Mouse (Mus musculus): ENCODE measurements around the gene Slc4a11. TPM values are rescaled to one million over a fixed set of nuclear protein-coding genes. Genes with fewer than 3 reads are reported as not detected.

Gene Slc4a11
- polyA plus RNA-seq, 2 experiments: 2.0 to 3.4 TPM

DNA sequence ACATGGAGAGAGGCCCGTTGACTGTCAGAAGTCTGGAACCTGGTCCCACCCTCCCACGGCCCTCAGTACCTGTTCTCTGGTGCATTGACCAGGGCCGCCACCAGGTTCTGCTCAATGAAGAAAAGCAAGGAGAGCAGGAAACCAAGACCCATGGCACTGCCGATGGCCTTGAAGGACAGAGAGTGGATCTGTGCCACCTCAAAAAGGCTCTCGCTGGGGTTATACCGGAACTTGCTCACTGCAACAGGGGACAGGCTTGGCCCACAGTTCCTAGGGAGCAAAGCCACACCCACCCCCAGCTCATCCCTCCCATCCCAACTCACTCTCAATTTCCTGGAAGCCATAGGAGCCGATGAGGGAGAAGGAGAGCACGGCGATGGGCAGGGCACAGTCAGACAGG, 11.9 kb downstream of the Slc4a11 start:
- no peaks in the 10 kb centered on the region for H3K27me3 ChIP-seq (ENCODE audit: control insufficient read depth, insufficient read depth, low read length)
- no peak overlapping the region for H3K9ac ChIP-seq (ENCODE audit: low read depth, low read length, severe bottlenecking)
- ATAC-seq (ENCODE audit: low FRiP score, low read depth) (no peak), DNase-seq (ENCODE audit: low spot score) (no peak)
- no peaks in the 10 kb centered on the region for H3K4me1 ChIP-seq (ENCODE audit: control insufficient read depth, insufficient read depth, low read length)
- 82% methylated on average over 9 of the region's 9 CpGs for WGBS
- no peak for TF ChIP-seq POLR2A (IDR thresholded peaks at IDR 0.05; ENCODE audit: borderline replicate concordance, extremely low read depth, insufficient read depth, insufficient read length)
- peaks cover 47% of the 10 kb centered on the region for H3K36me3 ChIP-seq (ENCODE audit: control insufficient read depth, insufficient read depth, low read length)
- H3K9me3 ChIP-seq (ENCODE audit: control insufficient read depth, low read length): no peaks in the 10 kb centered on the region
- H3K4me2 ChIP-seq (replicated peaks; ENCODE audit: low read depth, low read length, severe bottlenecking): no peak overlapping the region
- no peak overlapping the region for H3K4me3 ChIP-seq (replicated peaks; ENCODE audit: low read length)
- no peak overlapping the region for H3K27ac ChIP-seq (replicated peaks; ENCODE audit: low read depth, low read length)

DNA sequence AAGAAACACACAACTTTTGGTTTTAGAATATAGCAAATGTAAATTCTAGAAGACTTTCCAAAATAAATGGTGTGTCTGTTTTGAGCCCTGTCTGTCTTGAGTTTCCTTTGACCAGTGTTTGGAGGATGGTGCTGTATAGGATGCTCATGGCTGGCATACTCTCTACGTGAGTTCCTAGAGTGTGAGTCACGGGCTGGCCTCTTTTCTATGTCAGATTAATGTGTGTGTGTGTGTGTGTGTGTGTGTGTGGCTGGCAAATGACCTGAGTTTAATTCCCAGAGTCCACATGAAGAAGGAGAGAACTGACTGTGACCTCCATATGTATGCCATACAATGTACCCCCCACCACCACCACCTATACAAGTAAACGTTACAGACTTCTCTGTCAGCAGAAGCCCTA, 15.8 kb downstream of the Slc4a11 start:
- peaks cover 84% of the 10 kb centered on the region for H3K36me3 ChIP-seq (ENCODE audit: control insufficient read depth, insufficient read depth, low read length)
- WGBS: 78% methylated on average over 3 of the region's 3 CpGs
- no peak for ATAC-seq (ENCODE audit: low FRiP score, low read depth)
- DNase-seq (ENCODE audit: low spot score): no peak
- H3K27ac ChIP-seq (replicated peaks; ENCODE audit: low read depth, low read length): no peak overlapping the region
- no peak overlapping the region for H3K4me2 ChIP-seq (replicated peaks; ENCODE audit: low read depth, low read length, severe bottlenecking)
- no peak for TF ChIP-seq POLR2A (IDR thresholded peaks at IDR 0.05; ENCODE audit: borderline replicate concordance, extremely low read depth, insufficient read depth, insufficient read length)
- H3K9ac ChIP-seq (ENCODE audit: low read depth, low read length, severe bottlenecking): no peak overlapping the region
- H3K9me3 ChIP-seq (ENCODE audit: control insufficient read depth, low read length): no peaks in the 10 kb centered on the region
- H3K4me3 ChIP-seq (replicated peaks; ENCODE audit: low read length): no peak overlapping the region
- no peaks in the 10 kb centered on the region for H3K27me3 ChIP-seq (ENCODE audit: control insufficient read depth, insufficient read depth, low read length)
- no peaks in the 10 kb centered on the region for H3K4me1 ChIP-seq (ENCODE audit: control insufficient read depth, insufficient read depth, low read length)

- DNase-seq (ENCODE audit: low spot score) (no peak), ATAC-seq (ENCODE audit: low FRiP score, low read depth) (no peak)
- no peaks in the 10 kb centered on the region for H3K9me3 ChIP-seq (ENCODE audit: control insufficient read depth, low read length)
- H3K36me3 ChIP-seq (ENCODE audit: control insufficient read depth, insufficient read depth, low read length): peaks cover 94% of the 10 kb centered on the region
- WGBS: 90% methylated on average over 6 of the region's 6 CpGs
- no peak for TF ChIP-seq POLR2A (IDR thresholded peaks at IDR 0.05; ENCODE audit: borderline replicate concordance, extremely low read depth, insufficient read depth, insufficient read length)
- no peak overlapping the region for H3K27ac ChIP-seq (replicated peaks; ENCODE audit: low read depth, low read length)
- H3K4me1 ChIP-seq (ENCODE audit: control insufficient read depth, insufficient read depth, low read length): no peaks in the 10 kb centered on the region
- no peaks in the 10 kb centered on the region for H3K27me3 ChIP-seq (ENCODE audit: control insufficient read depth, insufficient read depth, low read length)
- H3K4me3 ChIP-seq (replicated peaks; ENCODE audit: low read length): no peak overlapping the region
- H3K4me2 ChIP-seq (replicated peaks; ENCODE audit: low read depth, low read length, severe bottlenecking): no peak overlapping the region
- H3K9ac ChIP-seq (ENCODE audit: low read depth, low read length, severe bottlenecking): no peak overlapping the region
These were observed 17.4 kb downstream of the Slc4a11 start for GRCm38 (mm10) chr2:130679899-130680298.

GRCm38 (mm10) chr2:130679154-130679553, 18.2 kb downstream of the Slc4a11 start:
- Histone ChIP-seq H3K27me3 (ENCODE audit: control insufficient read depth, insufficient read depth, low read length) (no peaks in the 10 kb centered on the region), H3K9ac (ENCODE audit: low read depth, low read length, severe bottlenecking) (no peak overlapping the region), H3K4me2 (replicated peaks; ENCODE audit: low read depth, low read length, severe bottlenecking) (no peak overlapping the region), H3K36me3 (ENCODE audit: control insufficient read depth, insufficient read depth, low read length) (peaks cover 98% of the 10 kb centered on the region), H3K4me3 (replicated peaks; ENCODE audit: low read length) (no peak overlapping the region), H3K4me1 (ENCODE audit: control insufficient read depth, insufficient read depth, low read length) (no peaks in the 10 kb centered on the region), H3K27ac (replicated peaks; ENCODE audit: low read depth, low read length) (no peak overlapping the region), H3K9me3 (ENCODE audit: control insufficient read depth, low read length) (no peaks in the 10 kb centered on the region)
- DNase-seq (ENCODE audit: low spot score) (no peak), ATAC-seq (ENCODE audit: low FRiP score, low read depth) (no peak)
- TF ChIP-seq POLR2A (IDR thresholded peaks at IDR 0.05; ENCODE audit: borderline replicate concordance, extremely low read depth, insufficient read depth, insufficient read length): no peak
- 96% methylated on average over 12 of the region's 12 CpGs for WGBS

DNA sequence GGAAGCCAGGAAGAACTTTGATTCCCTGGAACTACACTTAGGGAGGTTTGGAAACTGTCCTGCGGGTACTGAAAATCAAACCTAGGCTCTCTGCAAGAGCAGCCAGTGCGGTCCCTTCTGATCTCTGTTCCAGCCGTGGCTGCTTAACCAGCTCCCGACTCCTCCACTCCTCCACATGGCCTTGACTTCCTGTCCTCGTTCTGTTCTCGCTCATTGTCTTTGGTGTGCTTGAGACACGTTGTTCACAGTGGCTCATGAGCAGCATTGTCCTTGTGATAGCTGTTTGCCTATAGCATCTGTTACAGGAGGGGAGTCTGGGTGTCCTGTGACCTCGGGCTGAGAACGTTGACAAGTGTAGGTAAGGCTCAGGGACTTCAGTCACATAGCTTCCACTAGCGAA, 20.1 kb downstream of the Slc4a11 start:
- no peak overlapping the region for H3K4me2 ChIP-seq (replicated peaks; ENCODE audit: low read depth, low read length, severe bottlenecking)
- H3K36me3 ChIP-seq (ENCODE audit: control insufficient read depth, insufficient read depth, low read length): peaks cover 97% of the 10 kb centered on the region
- TF ChIP-seq POLR2A (IDR thresholded peaks at IDR 0.05; ENCODE audit: borderline replicate concordance, extremely low read depth, insufficient read depth, insufficient read length): no peak
- H3K4me1 ChIP-seq (ENCODE audit: control insufficient read depth, insufficient read depth, low read length): no peaks in the 10 kb centered on the region
- no peak overlapping the region for H3K27ac ChIP-seq (replicated peaks; ENCODE audit: low read depth, low read length)
- ATAC-seq (ENCODE audit: low FRiP score, low read depth): no peak
- H3K9ac ChIP-seq (ENCODE audit: low read depth, low read length, severe bottlenecking): no peak overlapping the region
- H3K4me3 ChIP-seq (replicated peaks; ENCODE audit: low read length): no peak overlapping the region
- no peak for DNase-seq (ENCODE audit: low spot score)
- no peaks in the 10 kb centered on the region for H3K27me3 ChIP-seq (ENCODE audit: control insufficient read depth, insufficient read depth, low read length)
- WGBS: 82% methylated on average over 10 of the region's 10 CpGs
- no peaks in the 10 kb centered on the region for H3K9me3 ChIP-seq (ENCODE audit: control insufficient read depth, low read length)

- H3K4me2 ChIP-seq (replicated peaks; ENCODE audit: low read depth, low read length, severe bottlenecking): peak within 1 kb of the TSS; percentile 89
These were observed 29.8 kb downstream of the Slc4a11 start, which contains the start of gene Itpa for GRCm38 (mm10) chr2:130667559-130667958. TSS of gene Itpa (plus strand) at chr2:130667610.

More at GRCm38 (mm10) chr2:130667559-130667958, 29.8 kb downstream of the Slc4a11 start, which contains the start of gene Itpa:
- DNase-seq (ENCODE audit: low spot score) (peak; percentile 91), ATAC-seq (ENCODE audit: low FRiP score, low read depth) (peak; percentile 63)
- 1% methylated on average over 31 of the region's 31 CpGs for WGBS
- Histone ChIP-seq H3K4me1 (ENCODE audit: control insufficient read depth, insufficient read depth, low read length) (peaks cover 24% of the 10 kb centered on the region), H3K4me3 (replicated peaks; ENCODE audit: low read length) (peak within 1 kb of the TSS; percentile 67), H3K9me3 (ENCODE audit: control insufficient read depth, low read length) (no peaks in the 10 kb centered on the region), H3K36me3 (ENCODE audit: control insufficient read depth, insufficient read depth, low read length) (peaks cover 16% of the 10 kb centered on the region), H3K9ac (ENCODE audit: low read depth, low read length, severe bottlenecking) (peak within 1 kb of the TSS; percentile 59), H3K27ac (replicated peaks; ENCODE audit: low read depth, low read length) (peak within 1 kb of the TSS; percentile 80), H3K27me3 (ENCODE audit: control insufficient read depth, insufficient read depth, low read length) (no peaks in the 10 kb centered on the region)
- peak; percentile 42; the same call in 1 of the 2 replicates for TF ChIP-seq POLR2A (IDR thresholded peaks at IDR 0.05; ENCODE audit: borderline replicate concordance, extremely low read depth, insufficient read depth, insufficient read length)
